Mouse (Mus musculus) CH12F3 (cell line): ENCODE data around the gene Jmjd8.
"Not testable (repeated sequence)": the region's sequence is repeated elsewhere in the genome, so short reads cannot be mapped to it uniquely, and the experiment has no call there.

Experiments
- in situ Hi-C: fragments of 300-500 bp; cut with MboI; formaldehyde crosslinking; loops from 2 replicates; pipeline ENCODE4 v1.14.3; 2020; ENCODE audit warnings: low sequenced_read_pairs

Jmjd8 gene

DNA sequence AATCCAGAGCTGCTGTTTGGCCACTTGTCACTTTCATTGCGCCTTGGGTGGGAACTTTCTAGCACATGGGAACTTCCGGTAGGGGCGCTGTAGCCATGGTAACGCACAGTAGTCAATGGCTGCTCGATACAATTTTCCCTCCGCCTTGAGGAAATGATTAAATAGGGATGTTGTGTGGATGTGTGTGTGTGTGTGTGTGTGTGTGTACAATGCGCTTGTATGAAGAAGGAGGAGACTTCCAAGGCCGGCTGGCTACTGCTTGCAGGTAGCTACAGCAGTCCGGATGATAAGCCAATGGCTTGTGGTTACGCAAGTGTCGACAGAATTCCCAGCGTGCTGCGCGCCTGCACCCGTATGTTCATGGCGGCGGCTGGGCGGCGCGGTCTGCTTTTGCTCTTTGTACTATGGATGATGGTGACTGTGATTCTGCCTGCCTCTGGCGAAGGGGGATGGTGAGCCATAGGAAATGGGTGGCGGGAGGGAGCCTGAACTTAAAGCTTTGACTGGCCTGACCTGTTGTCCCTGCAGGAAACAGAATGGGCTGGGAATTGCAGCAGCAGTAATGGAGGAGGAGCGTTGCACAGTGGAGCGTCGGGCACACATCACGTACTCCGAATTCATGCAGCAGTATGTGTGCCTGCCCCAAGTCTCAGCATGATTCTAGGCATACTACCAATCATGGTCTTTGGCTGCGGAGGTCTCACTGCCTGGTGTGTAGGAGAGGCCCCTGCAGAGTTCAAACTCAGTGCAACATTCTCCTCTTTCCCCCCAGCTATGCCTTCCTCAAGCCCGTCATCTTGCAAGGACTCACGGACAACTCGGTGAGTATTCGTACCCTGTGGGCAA lies at the start of gene Jmjd8:
TSS of gene Jmjd8 (plus strand) at position 156 of the 846 bp plus-strand sequence.
- in situ Hi-C loops = no loop called here

DNA sequence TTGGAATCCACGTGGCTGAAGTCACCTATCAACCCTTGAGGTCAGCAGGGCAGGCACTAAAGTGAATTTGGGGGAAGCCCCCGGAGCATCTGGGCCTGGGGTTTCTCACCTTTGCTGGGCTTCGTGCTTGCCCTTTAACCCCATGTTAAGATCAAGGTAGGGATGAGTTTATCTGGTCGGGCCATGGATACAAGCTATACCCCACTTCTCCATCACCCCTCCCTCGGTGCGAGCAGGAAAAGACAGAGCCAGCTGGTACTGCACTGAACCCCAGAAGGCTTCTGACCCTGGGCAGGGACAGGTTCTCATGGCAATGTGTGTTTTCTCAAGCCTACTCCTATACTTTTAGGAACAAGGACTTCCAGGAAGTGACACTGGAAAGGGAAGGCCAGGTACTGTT lies 47.3 kb upstream of the Jmjd8 start:
- in situ Hi-C loops = no loop called here

DNA sequence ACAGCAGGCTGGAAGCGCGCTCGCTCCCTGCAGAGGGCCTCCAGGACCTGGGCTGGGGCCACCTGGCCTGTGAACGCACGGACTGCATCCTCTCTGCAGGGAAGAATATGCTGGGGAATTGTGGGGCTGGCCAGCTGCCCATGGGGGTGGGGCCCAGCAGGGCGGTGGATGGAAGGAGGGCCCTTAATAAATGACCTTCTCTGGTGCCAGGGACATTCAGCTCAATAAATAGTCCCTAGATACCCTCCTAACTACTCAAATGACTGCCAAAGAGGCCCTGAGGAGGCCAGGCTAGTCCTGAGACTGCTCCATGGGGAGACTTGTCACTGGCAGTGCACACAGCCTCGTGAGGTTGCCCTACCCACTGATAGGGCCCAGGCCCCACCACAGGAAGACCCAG lies 45.6 kb upstream of the Jmjd8 start:
- in situ Hi-C loops = no loop called here

DNA sequence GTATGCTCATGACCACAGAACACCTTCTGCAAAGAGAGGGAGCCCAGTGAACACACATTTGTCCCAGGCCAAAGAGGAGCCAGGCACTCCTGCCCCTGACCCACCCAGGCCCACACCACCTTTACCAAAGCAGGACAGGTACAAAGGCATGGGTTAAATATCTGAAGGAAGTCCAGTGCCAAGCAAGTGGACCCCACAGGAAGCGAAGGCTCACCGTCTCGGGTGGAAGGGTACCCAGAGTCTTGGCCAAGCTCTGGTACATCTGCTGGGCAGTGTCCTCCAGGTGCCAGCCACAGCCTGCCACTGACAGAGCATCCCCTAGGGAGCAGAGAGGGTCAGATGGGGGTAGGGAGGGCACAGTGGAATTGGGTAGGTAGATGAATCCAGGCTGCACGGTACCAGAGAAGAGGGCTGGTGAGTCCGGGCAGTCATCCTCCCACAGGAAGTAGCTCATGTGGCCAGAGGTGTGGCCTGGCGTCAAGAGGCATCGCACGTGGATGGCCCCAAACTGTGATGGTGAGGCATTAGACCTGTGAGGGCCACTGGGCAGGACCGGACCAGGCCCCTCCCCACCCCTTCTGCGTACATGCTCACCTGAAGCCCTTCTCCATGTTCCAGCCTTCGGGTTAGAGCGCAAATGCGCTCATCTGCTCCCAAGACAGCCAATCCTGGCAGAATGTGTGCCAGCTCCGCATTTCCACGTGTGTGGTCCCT lies 44.6 kb upstream of the Jmjd8 start:
- in situ Hi-C loops = no loop called here

DNA sequence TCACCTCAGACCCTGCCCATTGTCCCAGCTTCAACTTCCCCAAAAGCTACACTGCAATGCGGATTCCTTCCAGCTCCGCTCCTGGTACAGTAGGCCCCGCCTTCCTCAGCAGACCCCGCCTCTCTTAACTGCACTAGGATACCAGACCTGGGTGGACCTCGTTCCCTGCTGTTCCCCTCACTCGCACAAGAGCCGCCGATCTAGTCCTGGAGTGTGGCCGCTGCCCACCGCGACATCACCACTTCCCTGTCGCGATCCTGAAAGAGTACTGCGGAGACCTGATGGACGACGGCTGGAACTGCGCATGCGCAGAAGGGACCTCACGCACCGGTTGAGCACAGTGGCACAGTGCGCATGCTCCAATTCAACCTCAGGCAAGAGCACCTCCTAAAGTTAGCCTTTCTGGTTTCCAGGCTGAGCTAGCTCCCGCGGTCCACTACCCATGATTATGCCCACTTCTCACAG lies 43.4 kb upstream of the Jmjd8 start, which contains the start of gene Haghl:
TSS of gene Haghl (minus strand) at position 393 of the 465 bp plus-strand sequence.
- in situ Hi-C loops = no loop called here

DNA sequence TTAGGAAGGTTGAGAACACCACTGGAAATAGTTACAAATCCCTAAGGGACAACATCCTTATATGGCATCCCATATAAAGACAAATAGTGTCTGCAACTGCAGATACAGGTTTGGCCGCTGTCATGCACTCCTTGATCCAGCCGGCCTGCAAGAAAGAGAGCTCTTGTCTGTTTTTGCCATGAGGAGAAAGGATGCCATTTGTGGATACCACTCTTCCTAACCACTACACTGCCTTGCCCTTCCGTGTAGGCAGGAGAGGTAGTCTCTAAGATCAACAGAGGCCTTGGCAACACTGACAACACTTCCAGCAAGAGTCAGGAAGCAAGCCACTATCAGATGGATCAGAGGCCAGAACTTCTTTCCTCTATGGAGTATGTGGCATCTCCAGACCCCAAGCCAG lies 42.4 kb upstream of the Jmjd8 start, which contains the start of gene Ccdc78:
TSS of gene Ccdc78 (plus strand) at position 301 of the 400 bp plus-strand sequence.
- in situ Hi-C loops = no loop called here

DNA sequence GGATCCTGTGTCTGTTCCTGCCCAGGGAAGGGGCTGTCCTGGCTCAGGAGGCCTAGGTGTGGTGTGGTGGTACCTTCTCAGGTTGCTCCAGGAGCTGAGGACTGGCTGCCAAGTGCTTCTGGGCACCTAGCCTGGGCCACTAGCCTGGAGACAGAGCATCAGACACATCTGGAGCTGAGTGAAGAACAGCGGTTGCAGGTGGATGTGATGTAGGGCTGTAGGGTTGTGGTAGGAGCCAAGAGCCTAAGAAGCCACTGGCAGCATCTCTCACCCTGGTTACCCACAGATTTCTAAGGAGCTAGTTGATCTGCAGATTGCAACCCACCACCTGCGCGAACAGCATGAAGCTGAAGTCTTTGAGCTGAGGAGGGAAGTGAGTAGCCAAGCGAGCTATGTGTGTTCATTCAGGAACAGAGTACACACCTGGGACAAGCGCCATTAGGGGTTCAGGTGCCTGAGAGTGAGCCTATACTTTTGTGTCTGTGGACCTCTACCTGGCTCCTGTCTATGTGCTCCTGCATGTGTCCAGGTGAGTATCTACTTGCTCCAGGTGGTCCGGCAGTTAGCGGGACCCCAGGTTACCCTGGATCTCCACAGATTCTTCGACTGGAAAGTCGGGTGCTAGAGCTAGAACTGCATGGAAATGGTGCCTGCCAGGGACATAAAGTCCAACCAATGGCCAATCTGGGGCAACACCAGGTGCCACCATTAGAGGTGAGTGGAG lies 41.7 kb upstream of the Jmjd8 start:
- in situ Hi-C loops = no loop called here

DNA sequence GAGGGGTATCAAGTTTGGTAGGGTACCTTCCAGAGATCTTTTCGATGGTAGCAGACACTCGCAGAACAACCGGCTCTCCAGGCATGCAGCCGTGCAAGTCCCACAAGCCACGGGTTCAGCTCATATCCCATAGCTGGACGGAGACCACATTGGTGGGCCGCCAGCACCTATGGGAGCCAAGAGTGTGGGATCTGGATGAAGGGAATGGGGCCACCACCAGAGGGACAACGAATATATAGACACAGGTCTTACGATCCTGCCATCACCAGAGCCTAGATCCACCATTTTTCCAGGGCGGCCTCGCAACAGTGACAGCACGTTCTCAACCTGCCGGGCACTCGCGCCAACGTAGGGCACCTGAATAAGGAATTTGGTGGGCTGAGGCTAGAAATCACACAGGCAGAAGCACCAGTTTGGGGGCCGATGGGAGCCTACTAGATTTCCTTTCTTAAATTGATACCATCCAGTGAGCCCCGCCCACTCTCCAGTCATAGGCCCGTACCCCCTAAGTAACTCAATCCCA lies 37.3 kb upstream of the Jmjd8 start:
- in situ Hi-C loops = no loop called here

DNA sequence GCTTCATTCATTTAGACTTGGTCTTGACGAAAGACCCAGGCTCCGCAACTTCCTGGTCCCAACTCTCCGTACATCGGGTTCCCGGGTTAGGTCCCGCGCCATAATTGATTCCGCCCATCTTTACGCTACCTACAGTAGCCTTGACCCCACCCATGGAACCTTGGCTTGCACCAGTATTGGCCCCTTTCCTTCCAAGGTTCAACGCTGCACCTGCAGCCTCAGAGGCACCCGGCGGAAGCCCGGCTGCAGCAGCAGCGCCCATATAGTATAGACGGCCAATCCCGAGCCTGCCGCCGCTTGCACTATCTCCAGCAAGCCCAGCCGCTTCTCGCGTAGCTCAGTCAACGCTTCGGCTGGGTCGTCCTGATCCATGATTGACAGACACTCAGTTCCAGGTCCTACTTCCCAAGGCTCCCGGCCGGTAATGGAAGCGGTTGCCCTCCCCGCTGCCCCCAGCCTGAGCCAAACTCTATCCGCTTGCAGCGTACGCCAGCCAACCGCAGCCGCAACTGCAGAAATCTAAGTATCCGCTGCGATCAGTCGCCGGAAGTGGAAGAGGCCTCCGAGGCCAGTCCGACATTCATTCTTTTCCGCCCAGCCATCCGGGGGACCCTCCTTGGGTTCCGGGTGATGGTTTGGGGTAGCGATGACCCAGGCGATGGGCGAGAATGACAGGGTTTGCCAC lies 36.7 kb upstream of the Jmjd8 start:
- in situ Hi-C loops = no loop called here

DNA sequence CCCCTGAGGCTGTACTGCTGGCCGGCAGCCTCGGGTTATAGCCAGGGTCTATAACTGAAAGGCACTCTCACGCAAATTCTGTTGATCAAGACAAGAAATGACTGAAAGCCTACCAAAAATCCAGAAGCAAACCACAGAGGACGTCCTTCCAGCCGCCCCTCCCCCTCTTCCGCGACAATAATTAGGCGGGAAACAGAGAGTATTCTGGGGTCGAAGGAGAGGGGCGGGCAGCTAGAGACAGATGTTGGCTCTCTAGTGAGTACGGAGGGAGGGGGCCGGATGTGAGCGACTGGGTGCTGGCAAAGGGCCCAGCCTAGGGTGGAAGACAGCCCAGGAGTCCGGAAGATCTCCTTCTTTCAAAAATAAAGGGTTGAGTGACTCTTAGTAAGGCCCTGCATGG lies 36.1 kb upstream of the Jmjd8 start, which contains the start of gene Fam173a:
TSS of gene Fam173a (minus strand) at position 287 of the 400 bp plus-strand sequence.
- in situ Hi-C loops = no loop called here

DNA sequence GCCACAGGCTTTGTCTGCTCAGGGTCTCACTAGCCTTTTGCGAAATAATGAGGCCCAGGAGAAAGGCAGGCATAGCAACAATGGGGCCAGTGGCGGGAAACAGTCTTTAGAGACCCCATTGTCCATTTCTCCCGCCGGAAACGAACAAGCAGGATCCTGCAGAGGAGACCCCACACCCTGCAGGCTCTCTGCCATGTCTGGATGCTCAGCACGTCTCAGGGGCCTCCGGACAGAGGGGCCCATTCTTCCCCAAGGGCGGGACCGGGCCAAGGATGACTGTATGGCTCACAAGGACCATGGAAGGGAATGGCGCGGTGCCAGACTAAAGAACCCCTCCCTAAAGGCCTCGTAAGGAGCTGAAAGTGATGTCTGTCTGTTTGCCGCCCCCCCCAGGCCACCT lies 34.5 kb upstream of the Jmjd8 start:
- in situ Hi-C loops = no loop called here

DNA sequence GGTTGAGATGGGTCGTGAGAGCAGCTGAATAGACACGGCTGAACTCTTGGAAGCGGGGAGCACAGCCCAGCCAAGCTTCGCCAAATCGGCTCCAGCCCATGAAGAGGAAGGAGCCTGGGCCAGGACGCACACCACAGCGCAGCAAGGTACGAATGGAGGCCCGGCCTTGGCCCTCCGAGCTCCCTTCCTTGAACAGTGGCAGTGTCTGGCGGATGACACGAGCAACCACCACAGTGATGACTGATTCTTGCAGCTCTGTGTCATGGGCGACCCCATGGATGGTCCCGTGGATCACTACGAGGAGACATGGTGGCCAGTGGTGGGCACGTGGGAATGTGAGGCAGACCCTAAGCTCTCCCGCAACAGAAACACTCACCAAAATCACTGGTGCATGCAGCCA lies 33.7 kb upstream of the Jmjd8 start:
- in situ Hi-C loops = no loop called here

DNA sequence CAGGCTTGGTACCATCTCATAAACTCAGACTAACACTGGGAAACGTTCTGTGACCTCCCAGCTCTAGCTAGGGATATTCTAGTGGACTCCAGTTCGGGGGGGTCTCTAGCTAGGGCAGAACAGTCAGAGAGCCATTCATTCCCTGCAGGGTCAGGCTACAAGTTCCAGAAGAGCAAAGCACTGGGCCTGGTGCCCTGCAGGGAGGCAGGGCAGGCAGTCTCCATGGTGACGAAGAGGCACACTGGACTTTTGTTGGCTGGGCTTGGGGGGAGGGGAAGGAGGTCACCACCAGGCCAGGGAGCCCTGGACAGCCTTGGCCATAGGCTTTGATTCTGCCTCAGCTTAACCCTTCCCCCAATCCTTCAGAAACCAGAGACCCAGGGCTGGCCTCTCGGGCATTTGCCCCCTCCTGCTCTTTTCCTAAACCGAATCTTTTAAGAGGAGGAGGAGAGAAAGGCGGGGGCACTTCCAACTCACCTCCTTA lies 33.0 kb upstream of the Jmjd8 start, which contains the start of gene AC134908.4:
TSS of gene AC134908.4 (minus strand) at position 51 of the 484 bp plus-strand sequence.
- in situ Hi-C loops = no loop called here

DNA sequence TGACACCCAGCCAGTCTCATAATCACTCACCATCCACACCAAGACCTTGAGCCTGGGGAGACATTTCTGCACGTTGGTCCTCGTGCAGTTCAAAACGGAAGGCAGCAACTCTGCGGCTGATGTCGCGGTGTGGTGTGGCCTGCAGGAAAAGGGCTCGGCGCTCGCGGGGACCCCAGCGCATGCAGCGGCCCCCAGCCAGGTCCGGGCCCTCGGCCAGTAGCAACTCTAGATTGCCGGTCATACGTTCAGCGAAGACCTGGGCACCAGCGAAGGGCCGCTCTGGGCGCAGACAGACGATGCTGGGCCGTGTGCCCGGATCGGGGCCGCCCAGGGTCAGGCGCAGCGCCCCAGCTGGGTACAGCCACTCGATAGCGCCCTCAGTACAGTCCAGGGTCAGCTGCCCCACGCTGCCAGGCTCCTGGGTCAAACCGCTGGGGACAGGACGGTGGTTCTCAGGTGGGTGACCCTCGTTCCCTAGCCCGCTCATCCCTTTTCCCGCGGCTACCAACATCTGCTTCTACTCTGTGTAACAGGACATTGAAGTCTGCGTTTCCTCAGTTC lies 32.4 kb upstream of the Jmjd8 start:
- in situ Hi-C loops = no loop called here

DNA sequence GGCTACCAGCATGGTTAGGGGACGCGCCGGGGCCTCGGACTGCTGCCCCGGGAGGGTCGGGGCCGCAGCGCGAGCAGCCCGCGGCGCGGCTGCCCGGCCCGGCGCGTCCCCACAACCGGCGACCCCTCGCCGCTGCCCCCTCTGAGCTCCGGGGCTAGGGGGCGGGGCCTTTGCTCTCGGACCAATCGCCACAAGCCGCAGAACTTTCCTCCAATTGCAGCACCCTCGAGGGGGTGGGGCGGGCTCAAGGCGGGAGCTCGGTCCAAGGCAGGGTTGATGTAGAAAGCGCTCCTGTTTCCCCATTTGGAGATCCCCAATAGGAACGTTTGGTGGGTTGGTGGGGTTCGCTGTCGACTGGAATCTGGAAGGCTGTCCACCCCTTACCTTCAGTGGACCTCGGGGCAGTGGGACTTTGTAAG lies 31.7 kb upstream of the Jmjd8 start, which contains the start of gene Metrn:
TSS of gene Metrn (minus strand) at position 186 of the 419 bp plus-strand sequence.
- in situ Hi-C loops = no loop called here

DNA sequence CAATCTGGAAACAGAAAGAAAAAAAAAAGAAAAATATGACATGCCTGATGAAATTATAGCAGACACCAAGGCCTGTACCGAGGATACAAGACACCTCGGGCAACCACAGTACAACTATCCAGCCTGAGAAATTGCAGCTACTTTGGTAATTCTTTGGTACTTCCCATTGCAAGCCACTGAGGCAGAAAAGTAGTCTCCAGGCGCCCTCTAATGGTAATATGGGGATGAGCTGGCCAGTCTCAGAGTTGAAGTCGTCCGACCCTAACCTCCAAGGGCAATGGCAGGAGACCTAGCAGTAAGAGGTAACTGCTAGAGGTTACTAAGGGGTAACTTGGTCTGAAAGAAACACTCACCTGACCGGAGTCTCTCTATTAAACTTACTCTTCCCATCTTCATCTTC lies 27.6 kb upstream of the Jmjd8 start:
- in situ Hi-C loops = no loop called here

DNA sequence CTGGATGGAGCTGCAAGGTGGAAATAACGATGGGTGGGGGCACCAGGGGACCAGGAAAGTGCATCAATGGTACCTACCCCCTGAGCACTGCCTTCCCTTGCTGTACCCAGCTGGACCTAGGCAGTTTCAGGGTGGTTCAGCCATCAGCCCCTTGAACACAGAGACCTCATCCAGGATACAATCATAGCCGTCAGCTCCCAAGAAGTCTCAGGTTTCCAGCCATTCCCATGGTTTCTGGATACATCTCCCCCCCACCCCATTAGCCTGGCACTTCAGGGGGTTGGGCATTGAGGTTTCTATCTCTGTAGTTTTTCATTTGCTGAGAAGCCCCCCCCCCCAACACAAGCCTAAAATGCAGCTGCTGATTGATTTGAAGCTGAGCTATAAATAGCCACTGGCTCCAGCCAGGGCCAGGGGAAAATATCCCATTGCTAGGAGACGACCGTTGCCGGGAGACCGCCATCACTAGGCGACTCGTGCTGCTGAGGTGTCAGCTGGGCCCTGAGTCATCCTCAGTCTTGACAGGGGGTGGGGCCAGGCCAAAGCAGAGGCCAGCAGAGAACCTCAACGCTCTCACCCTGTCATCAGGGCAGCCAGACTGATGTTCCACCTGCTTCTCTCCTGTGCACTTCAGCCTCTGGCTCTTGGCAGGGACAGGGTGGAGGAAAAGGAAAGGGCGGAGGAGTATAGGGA lies 25.7 kb upstream of the Jmjd8 start:
- in situ Hi-C loops = no loop called here

DNA sequence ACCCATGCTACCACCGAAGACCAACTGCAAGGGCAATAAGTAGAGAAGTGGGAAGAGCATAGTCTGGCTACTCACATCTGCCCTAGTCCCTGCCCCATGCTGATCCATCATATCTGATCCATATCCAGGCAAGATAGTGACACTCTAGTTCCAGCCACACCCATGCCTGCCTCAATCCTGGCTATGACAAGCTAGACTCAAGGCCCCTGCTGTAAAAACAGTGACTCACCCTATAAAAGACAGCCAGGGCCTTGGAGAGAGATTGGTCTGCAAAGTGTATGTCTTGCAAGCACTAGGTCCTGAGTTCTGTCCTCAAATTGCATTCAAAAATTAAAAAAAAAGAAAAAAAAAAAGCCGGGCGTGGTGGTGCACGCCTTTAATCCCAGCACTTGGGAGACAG lies 22.2 kb upstream of the Jmjd8 start:
- in situ Hi-C loops = no loop called here

DNA sequence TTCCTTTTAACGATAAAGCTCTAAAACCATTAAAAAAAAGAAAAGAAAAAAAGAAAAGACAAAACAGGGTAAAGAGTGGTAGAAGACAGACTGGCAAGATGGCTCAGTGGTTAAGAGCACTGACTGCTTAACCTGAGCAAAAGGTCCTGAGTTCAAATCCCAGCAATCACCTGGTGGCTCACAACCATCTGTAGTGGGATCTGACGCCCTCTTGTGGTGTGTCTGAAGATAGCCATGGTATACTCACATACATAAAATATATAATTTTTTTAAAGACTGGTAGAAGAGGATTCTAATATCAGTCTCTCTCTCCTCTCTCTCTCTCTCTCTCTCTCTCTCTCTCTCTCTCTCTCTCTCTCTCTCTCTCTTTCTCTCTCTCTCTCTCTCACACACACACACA lies 21.2 kb upstream of the Jmjd8 start:
- in situ Hi-C loops = not testable (repeated sequence)
